Mouse (Mus musculus): ENCODE results near the gene Snx32.

Snx32 gene

DNA sequence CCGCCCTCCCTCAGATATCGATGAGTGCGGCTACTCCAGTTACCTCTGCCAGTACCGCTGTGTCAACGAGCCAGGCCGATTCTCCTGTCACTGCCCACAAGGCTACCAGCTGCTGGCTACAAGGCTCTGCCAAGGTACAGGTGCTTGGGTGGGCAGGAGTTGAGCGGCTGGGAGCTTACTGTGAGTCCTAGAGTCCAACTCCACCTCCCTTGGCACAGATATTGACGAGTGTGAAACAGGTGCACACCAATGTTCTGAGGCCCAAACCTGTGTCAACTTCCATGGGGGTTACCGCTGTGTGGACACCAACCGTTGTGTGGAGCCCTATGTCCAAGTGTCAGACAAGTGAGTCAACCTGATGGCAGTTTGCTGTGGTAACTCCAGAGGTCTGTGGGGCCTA is 30.3 kb downstream of the Snx32 start:
- DNase-seq, result peak in 1 of 2 experiments; percentile 3

- peak in 1 of 2 experiments; percentile 8 for DNase-seq
Observed at GRCm38 (mm10) chr19:5477668-5478300, 32.6 kb downstream of the Snx32 start.

DNA sequence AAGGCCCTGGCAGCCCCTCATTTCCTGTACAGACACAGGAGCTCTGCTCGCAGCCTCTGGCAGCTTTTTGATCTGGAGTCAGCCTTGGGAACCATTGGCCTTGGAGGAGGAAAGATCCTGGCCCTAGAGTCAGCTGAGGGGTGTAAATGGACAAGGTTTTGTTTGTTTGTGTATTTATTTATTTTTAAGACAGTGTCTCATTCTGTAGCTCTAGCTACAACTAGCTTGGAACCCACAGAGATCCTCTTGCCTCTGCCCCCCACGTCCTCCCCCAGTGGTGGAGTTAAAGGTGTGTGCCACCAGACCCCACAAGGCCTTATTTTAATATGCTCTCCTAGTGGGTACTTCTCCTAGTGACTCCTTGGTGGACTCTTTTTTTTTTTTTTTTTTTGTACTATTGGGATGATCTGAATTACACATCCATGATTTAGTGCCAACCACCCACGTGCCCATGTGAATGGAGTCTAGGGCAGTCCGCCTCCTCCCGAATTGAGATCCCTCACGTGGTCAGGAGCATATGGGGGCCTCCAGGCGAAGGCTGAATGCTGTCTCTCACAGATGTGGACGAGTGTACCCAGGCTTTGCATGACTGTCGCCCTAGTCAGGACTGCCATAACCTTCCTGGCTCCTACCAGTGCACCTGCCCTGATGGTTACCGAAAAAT is 33.2 kb downstream of the Snx32 start:
- peak in 1 of 2 experiments; percentile 1 for DNase-seq

- DNase-seq, result peak in 1 of 2 experiments; percentile 51
Observed at GRCm38 (mm10) chr19:5475069-5475714, 35.1 kb downstream of the Snx32 start.

DNA sequence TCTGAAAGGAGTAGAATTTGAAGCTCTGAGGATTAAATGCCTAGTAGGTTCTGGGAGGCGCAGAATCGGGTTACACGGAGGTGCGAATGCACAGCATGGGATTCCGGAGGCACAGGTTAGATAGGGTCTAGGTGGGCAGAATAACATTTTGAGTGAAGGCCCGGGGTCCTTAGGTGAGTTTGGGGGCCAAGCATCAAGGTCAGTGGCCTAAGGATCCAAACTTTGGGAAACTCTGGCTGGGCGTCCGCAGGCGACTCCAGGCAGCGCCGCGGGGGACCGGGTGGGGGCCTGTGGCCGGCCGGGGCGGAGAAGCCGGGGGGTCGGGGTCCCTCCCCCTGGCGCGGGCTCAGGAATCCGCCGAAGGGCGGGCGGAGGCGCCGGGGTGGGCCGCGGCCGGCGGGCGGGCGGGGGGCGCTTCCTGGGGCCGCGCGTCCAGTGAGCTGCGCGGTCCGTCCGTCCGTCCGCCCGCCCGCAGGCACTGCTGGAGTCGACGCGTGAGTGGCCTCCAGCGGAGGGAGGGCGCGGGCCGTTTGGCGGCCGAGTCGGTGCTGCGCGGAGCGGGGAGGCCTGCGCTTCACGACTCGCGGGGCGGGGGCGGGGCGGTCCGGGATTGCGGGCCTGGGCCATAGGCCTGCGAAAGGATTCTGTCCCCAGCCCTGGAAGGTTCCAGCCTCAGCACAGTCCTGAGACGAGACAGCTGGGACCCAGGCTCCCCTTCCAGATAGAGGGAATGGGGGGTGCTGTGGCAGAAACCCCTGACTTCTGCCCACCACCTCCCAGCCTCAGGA is 35.9 kb downstream of the Snx32 start:
- peak; percentile 75 to 82 for DNase-seq

- DNase-seq, result peak; percentile 84 to 91
Observed at GRCm38 (mm10) chr19:5473720-5474119, 36.6 kb downstream of the Snx32 start, which contains the start of gene Efemp2. TSS of gene Efemp2 (plus strand) at chr19:5473954.

- DNase-seq, result no peak
Observed at GRCm38 (mm10) chr19:5472857-5473256, 37.5 kb downstream of the Snx32 start.

GRCm38 (mm10) chr19:5471846-5472245 is 38.5 kb downstream of the Snx32 start:
- no peak for DNase-seq

GRCm38 (mm10) chr19:5468374-5468773 is 42.0 kb downstream of the Snx32 start, which contains the start of gene Ctsw:
TSS of gene Ctsw (minus strand) at chr19:5468507.
- DNase-seq, result peak in 1 of 2 experiments; percentile 7

DNA sequence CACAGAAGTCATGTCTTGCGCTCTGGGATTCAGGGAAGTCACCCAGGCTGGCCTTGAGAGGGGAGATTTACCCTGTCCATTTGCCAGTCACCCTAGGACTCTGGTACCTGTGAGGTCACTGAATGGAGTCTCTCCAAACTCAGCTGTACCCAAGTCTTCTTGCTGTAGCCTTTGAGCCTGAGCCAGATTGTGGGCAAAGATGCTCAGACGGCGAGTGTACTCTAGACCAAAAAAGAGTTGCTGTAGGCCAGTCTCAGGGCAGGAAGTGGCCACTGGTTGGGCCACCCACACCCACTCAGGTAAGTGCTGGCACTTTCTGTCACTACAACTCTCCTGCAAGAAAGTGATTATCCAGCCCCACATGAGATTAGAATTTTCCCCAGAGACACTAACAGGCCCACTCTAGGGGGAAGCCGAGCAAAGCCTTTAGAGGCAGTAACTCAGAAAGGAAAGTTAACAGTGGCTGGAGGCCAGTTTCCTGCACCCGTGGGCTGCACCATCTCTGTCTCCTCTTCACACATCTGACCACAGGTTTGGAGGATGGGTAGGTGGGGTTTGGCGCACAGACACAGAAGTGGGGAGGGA is 43.3 kb downstream of the Snx32 start:
- DNase-seq, result no peak

DNA sequence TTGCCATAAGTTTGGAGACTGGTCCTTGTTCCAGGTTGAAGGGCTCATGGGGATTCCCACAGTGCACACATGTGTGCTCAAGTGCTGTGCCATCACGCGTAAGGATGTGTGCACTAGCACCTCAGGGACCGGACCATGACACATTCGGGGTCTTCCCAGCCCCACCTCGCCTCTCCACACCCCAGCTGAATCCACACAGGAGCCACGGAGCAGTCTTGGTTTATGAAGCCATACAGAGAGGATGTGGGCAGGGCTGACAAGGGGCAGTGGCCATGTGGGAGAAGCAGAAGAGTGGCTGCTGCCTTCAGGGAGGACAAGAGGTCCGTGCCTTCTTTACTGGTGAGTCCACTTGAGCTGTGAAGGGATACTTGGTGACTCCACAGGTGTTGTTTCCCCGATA is 45.3 kb downstream of the Snx32 start:
- DNase-seq, result no peak

DNA sequence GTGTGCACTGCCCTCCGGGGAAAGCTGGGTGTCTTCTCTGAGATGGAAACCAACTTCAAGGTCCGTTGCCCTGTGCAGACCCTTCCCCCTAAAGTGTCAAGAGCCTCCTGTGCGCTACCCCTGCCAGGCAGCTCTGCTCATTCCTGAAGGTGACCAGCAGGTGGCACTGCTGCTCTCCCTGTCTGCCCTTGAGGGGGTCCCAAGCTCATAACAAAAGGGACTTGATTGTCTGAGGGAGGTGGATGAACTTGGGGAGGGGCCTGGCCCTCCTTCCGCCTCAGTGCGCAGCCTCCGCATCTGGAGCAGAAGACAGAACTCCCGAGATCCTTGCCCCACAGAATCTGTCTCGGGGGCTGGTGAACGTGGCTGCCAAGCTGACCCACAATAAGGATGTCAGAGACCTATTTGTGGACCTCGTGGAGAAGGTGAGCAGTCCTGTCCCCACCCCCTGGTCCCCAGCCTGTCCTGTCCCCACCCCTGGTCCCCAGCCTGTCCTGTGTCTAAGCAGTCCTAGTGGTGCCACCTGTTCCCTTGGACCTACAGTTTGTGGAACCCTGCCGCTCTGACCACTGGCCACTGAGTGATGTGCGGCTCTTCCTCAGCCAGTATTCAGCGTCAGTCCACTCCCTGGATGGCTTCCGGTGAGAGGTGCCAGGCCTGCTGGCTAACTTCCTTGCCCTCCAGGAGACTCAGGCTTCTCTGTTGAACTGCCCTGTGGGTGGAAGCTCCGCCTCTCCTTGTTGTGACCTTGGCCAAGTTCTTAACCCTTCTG is 46.4 kb downstream of the Snx32 start:
- peak; percentile 81 to 83 for DNase-seq

- peak in 1 of 2 experiments; percentile 3 for DNase-seq
Observed at GRCm38 (mm10) chr19:5463212-5463611, 47.1 kb downstream of the Snx32 start.

GRCm38 (mm10) chr19:5461411-5461810 is 48.9 kb downstream of the Snx32 start:
- no peak for DNase-seq

- DNase-seq, result peak; percentile 91 to 94
Observed at GRCm38 (mm10) chr19:5460465-5460911, 49.9 kb downstream of the Snx32 start, which contains the start of gene Fibp. TSS of gene Fibp (plus strand) at chr19:5460615.

GRCm38 (mm10) chr19:5459896-5460295 is 50.4 kb downstream of the Snx32 start:
- DNase-seq, result no peak

GRCm38 (mm10) chr19:5459019-5459418 is 51.3 kb downstream of the Snx32 start:
- DNase-seq, result no peak

DNA sequence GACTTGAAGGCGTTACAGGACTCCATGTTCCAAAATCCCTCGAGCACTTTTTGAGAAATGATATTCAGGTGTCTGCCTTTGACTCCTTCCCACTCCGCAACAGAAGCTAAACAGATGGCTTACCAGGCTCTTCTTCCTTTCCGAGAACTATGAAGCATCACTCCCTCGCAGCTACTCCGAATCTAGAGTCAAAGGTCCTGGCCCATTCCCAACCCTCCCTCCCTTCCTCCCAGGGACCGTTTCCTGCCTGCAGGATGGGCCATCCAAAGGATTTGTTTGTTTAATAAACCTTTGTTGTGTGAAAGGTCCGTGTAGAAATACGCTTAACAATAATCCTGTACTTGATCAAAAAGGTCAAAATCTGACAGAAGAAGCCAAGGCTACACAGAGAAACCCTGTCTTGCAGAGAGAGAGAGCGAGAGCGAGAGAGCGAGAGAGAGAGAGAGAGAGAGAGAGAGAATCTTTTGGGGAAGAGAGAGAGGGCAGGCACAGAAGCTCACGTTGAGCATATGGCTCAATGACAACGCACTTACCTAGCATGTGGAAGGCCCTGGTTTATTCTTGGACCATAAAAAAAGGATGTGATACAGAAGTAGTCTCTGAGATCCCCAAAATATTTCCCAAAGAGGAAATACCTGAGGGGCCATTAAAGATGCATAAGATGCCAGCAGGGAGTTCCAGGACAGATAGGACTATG is 52.4 kb downstream of the Snx32 start, which contains the start of gene Ccdc85b:
Ccdc85b (minus strand) TSS at position 149 of the 697 bp plus-strand sequence.
- DNase-seq, result peak in 1 of 2 experiments; percentile 54

DNA sequence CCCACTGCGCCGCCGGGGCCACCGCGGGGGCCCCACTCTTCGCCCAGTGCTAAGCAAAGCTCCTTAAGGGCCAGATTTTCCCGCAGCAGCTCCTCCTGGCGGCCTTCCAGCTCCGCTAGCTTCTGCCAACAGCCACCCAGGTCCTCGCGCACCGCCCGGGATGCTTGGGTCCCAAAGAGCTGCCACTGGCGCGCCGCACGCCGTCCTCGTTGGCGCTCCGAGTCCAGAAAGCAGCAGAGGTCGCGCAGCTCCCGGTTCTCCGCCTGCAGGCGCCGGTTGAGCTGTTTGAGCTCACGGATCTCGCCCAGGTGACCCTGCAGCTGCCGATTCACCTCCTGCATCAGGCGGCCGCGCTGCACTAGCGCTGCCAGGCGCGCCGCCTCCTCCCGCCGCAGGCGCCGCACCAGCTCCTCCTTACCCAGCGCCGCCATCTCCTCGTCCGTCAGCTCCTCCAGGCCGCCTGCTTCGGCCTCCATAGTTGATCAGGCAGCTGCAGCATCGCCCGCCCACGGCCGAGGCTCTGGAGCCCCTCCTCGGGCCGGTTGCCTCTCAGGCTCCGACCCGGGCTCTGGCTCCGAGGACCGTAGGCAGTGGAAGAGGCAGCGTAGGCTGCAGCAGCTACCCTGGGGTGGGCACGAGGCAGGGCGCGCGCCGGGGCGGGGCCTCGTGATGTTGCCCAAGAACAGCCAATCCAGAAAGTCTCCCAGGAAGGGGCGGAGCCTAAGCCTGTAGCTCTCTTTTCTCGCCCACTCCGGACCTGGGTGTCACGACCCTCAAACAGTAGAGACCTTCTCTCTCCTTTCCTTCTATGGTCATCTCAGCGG is 53.2 kb downstream of the Snx32 start:
- DNase-seq, result peak; percentile 95 to 98
